Mouse (Mus musculus): ENCODE measurements around the gene Irf2.

DNA sequence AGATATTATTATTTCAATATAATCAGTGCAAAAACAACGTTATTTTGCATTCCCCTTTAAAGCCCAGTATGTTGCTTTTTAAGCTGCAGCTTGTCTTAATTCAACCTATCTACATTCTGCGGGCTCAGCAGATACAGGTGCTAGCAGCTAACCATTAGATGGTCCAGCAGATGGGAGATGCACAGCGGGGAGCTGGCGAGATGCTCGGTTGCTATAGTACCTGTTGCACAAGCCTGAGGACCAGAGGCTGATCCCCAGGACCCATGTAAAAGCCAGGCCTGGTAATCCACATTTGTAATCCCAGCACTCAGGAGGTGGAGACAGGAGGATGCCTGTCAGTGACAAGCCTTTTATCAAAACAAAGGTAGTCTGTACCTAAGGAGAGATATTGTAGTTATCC, 10.5 kb downstream of the Irf2 start:
- no peak for TF ChIP-seq ZNF384 (IDR thresholded peaks at IDR 0.05; ENCODE audit: low read depth, low read length)
- no peak for TF ChIP-seq CHD2 (IDR thresholded peaks at IDR 0.05; ENCODE audit: low read depth, low read length)
- TF ChIP-seq HCFC1 (IDR thresholded peaks at IDR 0.05; ENCODE audit: borderline replicate concordance, insufficient read depth, low read length) = no peak
